In the genomic region with DNA sequence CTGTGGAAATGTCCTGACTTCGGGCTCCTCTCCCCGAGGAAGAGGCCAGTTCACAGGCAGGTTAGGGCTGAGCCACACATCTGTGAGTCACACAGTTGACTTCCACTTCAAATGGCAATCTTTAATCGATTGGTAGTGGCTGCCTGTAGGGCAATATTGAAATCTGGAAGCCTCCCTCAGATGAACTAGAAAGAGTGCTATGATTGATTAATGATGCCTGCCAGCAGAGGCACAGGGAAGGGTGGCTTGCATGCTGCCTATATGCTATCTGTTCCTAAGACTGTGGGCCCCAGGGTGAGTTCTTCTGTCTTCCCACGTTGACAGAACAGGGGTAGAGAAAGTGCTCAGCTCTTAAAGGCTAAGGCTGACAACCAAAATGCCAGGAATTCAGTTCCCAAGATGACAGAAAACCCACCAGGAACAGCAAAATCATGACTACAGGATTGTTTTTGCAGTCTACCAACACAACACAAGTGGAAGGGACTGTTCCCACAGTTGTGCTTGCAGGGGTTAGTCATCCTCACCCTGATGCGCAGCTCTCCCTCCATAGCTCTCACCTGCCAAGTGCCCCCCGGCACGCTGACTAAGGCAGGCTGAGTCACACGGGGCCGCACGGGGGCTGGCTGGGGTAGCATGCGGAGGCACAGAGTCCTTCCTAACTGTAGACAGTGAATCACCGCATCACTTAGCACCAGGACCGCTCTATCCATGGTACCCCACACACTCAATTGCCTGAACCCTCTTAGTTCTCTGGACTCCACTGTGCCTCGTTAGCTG, we compare ENCODE assay signal across 18 mouse cellular contexts.
DNase-seq lines count a peak whose midpoint lies in the region; TF ChIP-seq lines count a peak whose summit lies in the region.
"Had no signal": no experiment of that assay in that cellular context is flagged by ENCODE, and none has a peak within 500 bp of the region (broad histone marks: within the 10 kb centered on the region; RNA-seq: fewer than 3 reads in every experiment).

No protein-coding gene starts in this region.

- intact Hi-C loops in gastrocnemius, adult 2 months (cut with DNase I) = no loop called here
- intact Hi-C loops in gastrocnemius, postnatal 14 days (cut with DNase I; ENCODE audit: low total_unique reads) = loop anchor here (10.0 kb wide), 1 partner anchor 374 kb away; no protein-coding TSS in a partner anchor

- no peak overlapping the region for H3K4me3 ChIP-seq in gastrocnemius, adult 2 months
- H3K4me3 ChIP-seq: embryonic facial prominence, embryonic 13.5 days; forebrain, embryonic 10.5 days; heart, embryonic 15.5 days; hindbrain, embryonic 12.5 days; intestine, embryonic 15.5 days had no signal

- DNase-seq in gastrocnemius, adult 2 months = peak; percentile 35
- no peak for DNase-seq in gastrocnemius, postnatal 14 days
- peak; percentile 61 for DNase-seq in urinary bladder, postnatal 14 days (ENCODE audit: low spot score)
- no peak for DNase-seq in urinary bladder, postnatal 4 days (ENCODE audit: low spot score in 2 of 2)
- peak; percentile 76 for DNase-seq in adrenal gland, postnatal 25 days
- peak; percentile 51 to 59 for DNase-seq in right cerebral cortex, postnatal 36 days (ENCODE audit: low spot score in 2 of 2)
- DNase-seq in layer of hippocampus, postnatal 14 days (ENCODE audit: low spot score in 2 of 2) = no peak
- no peak for DNase-seq in cerebellum, adult 11-12 months
- DNase-seq: cerebellum, adult 2 months; heart, adult 18-20 months; kidney, postnatal 14 days; spleen, adult 18-20 months; thymus, postnatal 25 days had no signal

- no peak for TF ChIP-seq CTCF in gastrocnemius, adult 2 months (IDR thresholded peaks at IDR 0.05)

- no peak overlapping the region for H3K27ac ChIP-seq in gastrocnemius, adult 2 months
- H3K27ac ChIP-seq: embryonic facial prominence, embryonic 13.5 days; forebrain, embryonic 10.5 days; heart, embryonic 15.5 days; hindbrain, embryonic 12.5 days; intestine, embryonic 15.5 days had no signal

Comparison
In these comparisons a context has a peak if more than half of its experiments do, and no peak if none do; other contexts are left out.
1. DNase-seq: peak in gastrocnemius, adult 2 months (single experiment), urinary bladder, postnatal 14 days (single experiment), adrenal gland, postnatal 25 days (single experiment) and right cerebral cortex, postnatal 36 days (2 of 2); none in gastrocnemius, postnatal 14 days (single experiment), urinary bladder, postnatal 4 days (0 of 2), layer of hippocampus, postnatal 14 days (0 of 2) and cerebellum, adult 11-12 months (single experiment).